Comparison of ENCODE assay signal across 13 mouse cellular contexts in the genomic region with DNA sequence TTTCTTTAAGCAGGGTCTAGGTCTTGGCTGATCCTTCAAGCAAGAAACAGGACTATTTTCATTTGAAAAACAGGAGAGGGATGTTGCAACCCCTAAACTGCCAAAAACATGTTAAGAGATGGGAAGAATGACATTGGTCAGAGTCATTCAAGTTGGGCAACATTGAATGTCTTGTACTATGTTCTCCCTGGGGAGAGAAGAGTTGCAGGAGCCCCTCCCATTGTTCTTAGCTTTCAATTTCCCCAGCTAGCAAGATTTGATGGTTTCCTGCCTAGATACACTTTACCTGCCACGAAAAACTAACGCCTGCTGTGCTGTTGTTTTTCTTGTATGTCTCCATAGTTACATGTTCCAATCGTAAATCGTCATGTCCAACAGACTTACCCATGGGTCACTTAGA. TPM values are rescaled to one million over a fixed set of nuclear protein-coding genes. Genes with fewer than 3 reads are reported as not detected.
"Had no signal": no experiment of that assay in that cellular context is flagged by ENCODE, and none has a peak within 500 bp of the region (broad histone marks: within the 10 kb centered on the region; RNA-seq: fewer than 3 reads in every experiment).

No protein-coding gene starts in this region.

- DNase-seq: kidney, postnatal 25 days; liver; lung, adult 2 months; lung, postnatal 36 days; retina, postnatal 1 day; right cerebral cortex, postnatal 4 days; thymus, adult 2 months; thymus, postnatal 25 days had no signal

- ATAC-seq: lung, postnatal 0 days; midbrain, embryonic 15.5 days had no signal

RNA-seq across cellular contexts. Expression of a gene that starts 15.5 kb away (rescaled TPM):
- total RNA-seq: left cerebral cortex, adult 8-10 months; left cerebral cortex, postnatal 25 days had no signal

RNA-seq across cellular contexts. Expression of a gene that starts 27.3 kb away (rescaled TPM):
- total RNA-seq: left cerebral cortex, postnatal 25 days had no signal

RNA-seq across cellular contexts. Expression of a gene that starts 58.9 kb away (rescaled TPM):
- total RNA-seq: layer of hippocampus, postnatal 25 days; left cerebral cortex, postnatal 25 days had no signal
